Mouse (Mus musculus): Measurements from ENCODE around the gene Slc39a11.

Gene Slc39a11

DNA sequence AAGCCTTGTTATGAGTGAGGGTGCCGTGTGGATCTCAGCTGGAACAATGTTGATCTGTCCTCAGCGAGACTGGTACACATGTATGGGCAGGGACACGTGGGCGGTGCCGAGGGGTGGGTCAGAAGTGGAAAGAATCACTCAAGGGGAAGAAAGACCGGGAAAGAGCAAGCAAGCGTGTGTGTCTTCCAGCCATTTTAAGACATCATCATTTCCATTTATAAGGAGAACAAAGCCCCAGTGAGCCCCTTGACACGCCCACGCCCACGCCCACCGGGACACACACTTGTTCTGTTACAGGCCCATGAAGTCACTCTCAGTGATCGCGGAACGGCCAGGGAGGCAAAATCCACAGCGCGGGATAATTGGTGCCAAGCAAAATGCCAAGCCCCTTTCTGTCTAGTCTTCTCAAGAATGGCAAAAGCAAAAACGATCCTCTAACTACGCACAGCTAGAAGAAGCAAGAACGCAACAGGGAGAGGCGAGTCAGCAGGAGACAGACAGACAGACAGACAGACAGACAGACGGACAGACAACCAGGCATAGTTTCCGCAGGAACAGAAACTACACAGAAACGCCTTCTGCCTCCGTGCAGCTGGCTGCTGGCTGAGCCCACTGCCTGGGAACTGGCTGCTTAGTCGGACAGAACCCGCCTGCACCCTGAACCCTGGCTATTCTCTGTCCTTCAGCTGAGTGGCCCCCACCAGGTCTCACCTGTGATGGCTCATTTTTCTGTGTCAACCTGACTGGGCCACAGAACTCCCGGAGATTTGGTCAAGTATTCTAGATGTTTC lies 364.7 kb downstream of the Slc39a11 start:
- DNase-seq (ENCODE audit: low read depth), result no peak

DNA sequence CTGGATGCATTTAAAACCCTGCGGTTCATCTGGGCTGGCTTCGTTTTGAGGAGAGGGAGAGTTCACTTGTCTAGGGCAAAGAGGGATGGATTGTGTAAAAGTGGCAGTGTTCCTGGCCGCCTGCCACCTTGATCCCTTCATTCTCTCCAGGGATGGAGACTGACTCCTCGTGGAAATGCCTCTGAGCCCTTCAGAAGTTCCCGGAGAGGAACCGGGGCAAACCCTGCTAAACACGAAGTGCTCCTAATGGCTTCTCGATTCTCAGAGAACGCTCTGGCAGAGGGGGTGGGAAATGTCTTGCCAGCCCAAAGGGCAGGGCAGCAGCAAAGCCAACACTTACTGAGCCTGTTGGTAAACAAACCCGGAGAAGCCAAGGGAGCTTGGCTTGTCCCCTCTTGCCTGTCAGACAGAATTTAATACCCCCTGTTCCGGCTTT lies 366.5 kb downstream of the Slc39a11 start:
- no peak for DNase-seq (ENCODE audit: low read depth)

DNA sequence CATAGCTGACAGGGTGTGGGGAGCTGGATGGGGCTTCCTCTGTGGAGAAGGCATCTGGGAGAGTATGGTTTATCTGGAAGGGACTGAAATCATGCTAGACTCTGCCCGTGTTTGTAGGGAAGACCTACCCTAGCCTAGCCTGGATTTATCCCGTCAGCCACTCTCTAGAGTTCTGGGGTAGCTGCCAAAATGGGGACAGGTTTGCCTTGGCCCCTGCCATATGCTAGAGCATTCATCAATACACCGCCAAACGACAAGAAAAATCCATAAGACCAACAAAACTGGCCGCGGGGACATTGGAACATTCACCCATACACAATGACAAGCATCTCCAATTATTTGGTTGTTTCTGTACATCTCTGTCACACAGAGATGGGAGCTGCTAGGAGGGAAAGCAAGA lies 371.6 kb downstream of the Slc39a11 start:
- no peak for DNase-seq (ENCODE audit: low read depth)

DNA sequence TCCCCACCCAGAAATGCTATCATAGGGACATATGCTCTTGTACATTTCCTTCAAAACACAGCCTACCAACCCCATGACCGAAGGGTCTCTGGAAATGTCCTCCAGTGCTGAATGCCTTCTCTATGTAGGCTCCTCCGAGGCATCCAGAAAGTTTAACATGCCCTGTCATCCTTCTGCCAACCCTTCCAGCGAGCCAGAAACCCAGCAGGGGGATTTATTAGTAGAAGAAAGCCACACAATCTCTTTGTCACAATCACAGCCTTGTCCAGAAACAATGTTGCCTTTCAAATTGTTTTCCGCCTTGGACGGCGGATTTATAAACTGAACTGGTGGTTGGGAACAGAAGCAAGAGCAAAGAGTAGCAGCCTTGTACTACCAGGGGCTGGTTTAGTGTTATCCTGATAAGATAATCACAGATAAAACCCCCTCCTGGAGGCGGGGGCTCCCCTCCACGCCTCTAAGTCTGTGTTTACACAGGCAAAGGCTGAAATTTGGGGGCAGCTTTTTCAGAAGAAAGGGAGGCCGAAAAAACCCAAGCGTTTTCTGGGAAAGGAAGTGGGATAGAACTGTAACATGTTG lies 372.8 kb downstream of the Slc39a11 start:
- DNase-seq (ENCODE audit: low read depth), result no peak

DNA sequence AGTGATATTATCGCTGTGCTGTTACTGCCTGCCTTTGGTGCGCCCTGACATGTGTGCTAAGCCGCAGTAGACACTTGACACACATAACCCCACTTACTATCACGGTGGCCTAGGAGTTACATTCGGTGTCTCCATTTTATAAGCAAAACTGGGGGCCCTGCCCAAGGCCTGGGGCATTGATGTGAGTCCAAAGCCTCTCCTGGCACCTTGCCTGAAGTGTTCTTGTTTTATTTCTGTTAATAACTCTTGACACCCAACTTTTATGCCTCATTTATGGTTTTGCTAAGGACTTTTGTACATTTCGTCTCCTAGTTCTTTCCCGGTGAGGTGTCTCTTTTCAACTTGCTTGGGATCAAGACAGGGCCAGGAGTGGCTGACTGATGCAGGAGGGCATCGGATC lies 373.4 kb downstream of the Slc39a11 start:
- no peak for DNase-seq (ENCODE audit: low read depth)

DNA sequence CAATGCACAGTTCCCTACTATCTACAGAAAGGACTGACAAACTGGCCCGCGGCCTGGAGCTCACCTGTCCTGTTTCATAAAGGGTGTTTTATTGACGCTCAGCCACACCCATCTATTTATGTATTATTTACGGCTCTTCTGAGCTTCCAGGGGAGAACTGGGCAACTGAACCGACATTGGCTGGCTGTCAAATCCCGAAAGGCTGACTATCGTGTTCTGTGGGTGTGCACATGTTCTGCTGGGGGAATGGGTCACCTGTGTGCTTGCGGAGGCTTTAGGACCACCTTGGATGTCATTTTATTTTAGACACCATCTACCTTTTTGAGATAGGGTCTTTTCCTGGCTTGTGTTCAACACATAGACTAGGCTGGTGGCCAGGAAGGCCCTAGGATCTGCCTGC lies 375.8 kb downstream of the Slc39a11 start:
- no peak for DNase-seq (ENCODE audit: low read depth)

DNA sequence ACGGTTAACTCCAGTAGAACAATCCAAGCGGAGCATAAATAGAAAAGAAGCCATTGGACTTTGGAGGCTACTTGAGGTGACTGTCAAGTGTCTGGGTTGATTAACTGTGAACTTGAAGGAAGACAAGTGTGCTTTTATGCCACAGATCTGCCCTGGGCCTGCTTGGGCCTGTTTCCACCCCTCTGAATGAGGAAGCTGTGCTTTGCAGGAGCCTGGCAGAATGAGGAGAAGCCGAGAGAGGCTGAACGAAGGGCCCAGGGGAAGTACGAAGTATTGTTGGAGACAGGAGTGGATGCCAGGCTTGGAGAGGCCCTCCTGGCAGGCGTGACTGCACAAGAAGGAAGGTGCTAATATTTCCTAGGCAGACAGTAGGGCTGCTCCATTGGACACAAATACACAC lies 378.0 kb downstream of the Slc39a11 start:
- DNase-seq (ENCODE audit: low read depth), result no peak

DNA sequence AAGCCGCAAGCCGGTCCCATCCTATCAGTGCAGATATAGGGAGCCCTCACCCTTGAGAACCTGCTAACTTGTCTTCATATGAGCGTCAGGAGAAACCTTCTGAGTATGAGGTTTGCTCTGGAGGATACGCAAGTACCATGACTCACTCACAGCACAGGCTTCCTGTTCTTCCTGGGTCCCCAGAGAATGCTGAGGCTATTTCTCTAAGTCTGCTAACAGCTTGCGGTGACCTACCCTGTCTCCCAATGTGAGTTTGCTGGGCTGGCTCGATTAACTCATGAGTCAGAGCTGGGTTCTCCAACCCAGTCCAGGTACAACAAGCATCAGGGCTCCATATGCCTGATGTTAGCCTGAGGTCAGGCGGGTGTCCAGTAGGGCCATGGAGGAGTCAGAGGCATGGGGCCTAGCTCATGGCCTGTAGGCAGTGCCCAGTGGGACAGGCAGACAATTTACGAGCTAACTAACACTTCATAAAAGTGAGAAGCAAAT lies 381.0 kb downstream of the Slc39a11 start:
- no peak for DNase-seq (ENCODE audit: low read depth)

DNA sequence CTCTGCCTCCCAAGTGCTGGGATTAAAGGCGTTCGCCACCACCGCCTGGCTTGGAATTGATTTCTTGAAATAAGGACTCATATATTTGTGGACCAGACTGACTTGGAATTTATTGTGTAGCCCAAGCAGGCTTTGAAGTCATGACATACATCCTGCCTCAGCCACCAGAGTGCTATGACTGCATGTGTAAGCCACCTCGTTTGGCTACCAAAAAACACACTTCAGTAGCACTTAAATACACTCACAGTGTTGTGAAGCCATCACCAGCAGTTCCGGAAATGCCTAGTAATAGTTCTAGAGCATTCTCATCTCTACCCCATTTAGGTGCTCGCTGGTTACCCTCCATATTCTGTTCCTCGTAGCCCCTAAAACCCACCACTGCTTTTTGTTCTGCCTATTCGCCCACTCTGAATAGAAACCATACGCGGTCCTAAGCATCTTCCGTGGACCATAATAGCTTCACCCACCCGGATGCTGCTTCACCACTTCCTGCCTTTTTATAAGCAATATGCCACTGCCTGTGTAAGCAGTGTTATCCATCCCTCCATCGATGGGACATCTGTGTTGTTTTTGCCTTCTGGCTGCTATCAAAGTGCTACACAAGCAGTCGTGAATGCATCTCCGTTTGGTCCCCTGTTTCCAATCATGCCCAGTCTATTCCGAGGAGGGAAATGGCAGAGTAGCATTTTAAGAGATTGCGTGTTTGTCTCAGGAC lies 382.2 kb downstream of the Slc39a11 start:
- DNase-seq (ENCODE audit: low read depth), result no peak

DNA sequence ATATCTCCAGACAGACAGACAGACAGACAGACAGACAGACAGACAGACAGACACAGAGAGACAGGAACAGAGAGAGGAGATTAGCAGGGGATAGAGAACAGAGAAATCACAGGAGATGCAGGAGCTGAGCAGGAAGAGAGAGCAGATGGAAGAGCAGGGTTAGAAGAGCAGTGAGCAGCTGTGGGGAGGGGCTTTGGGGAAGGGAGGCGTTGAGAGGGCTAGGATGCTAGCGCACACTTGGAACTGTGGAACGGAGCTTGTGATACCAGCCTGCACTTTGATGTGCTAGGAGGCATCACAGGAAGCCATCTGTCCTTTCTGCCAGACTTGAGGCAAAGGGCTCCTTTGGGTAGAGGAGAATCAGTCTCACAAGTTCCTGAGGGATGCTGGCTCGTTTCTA lies 383.2 kb downstream of the Slc39a11 start:
- no peak for DNase-seq (ENCODE audit: low read depth)

DNA sequence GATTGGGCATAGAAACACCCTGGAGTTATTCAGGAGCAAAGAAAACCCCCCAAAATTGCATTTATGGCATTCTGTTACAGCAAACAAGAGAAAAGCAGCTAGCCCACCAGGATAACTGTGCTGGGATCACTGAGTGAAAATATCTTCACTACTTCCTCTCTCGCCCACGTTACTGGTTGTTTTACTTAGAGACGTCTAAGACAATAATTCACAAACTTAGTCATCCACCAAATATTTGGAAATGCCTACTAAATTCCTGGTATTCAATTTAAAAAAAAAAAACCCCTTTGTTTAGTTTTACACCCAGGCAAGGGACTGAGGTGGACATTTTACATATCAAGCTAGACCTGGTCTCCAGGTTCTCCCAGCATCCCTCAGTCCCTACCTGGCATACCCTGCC lies 384.3 kb downstream of the Slc39a11 start:
- DNase-seq (ENCODE audit: low read depth), result no peak

DNA sequence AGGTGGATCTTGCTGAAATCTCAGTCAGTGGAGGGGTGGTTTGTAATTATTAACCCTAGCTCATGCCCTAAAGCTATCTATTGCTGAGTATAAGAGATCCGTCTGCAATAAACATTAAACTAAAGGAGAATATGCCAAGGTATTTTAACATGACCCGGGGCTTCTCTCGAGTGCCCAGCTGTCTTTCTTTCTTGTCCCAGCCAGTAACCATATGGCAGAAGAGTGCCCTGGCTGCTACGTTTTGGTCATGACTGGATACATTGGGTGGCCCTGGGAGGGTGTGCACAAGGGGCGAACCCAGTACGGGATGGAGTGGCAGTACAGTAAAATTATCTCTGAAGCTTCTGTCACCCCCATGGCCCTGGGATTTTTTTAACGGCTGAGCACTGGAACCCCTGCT lies 385.9 kb downstream of the Slc39a11 start:
- DNase-seq (ENCODE audit: low read depth), result no peak

DNA sequence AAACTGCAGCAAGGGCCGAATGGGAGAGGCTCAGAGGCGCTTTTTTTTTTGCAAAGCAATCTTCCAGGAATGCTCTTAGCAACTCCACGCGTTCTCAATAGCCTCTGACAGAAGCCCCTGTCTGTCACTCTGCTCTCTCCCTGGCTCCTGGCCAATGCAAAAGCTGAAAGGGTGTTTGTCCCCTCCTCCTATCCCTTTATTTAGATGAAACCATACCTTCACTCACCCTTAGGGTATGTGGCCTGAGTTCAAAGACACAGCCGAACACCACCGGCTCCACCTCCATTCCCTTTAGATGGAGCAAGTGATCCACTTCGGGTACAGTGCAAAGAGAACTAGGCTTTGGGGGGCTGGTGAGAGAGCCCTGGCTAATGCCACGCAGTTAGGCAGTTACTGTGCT lies 387.8 kb downstream of the Slc39a11 start:
- no peak for DNase-seq (ENCODE audit: low read depth)

DNA sequence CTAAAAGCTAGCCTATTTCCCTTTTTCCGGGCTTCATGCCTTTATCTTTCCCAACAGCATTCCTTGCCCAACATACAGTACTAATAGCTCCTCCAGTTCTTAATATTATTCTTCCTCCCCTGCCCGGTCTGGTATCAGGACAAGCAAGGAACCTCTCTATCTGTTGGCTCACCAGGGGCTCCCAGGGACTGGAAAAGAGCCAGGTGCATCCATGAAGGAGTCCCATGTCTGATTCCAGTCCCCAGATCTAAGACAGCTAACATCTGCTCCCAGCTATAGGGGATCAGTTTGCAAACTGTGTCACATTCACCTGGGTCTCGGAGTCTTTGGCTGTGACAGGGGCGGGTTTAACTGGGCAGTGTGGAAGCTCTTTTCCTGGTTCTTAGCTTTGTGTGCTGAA lies 388.5 kb downstream of the Slc39a11 start:
- DNase-seq (ENCODE audit: low read depth), result no peak

DNA sequence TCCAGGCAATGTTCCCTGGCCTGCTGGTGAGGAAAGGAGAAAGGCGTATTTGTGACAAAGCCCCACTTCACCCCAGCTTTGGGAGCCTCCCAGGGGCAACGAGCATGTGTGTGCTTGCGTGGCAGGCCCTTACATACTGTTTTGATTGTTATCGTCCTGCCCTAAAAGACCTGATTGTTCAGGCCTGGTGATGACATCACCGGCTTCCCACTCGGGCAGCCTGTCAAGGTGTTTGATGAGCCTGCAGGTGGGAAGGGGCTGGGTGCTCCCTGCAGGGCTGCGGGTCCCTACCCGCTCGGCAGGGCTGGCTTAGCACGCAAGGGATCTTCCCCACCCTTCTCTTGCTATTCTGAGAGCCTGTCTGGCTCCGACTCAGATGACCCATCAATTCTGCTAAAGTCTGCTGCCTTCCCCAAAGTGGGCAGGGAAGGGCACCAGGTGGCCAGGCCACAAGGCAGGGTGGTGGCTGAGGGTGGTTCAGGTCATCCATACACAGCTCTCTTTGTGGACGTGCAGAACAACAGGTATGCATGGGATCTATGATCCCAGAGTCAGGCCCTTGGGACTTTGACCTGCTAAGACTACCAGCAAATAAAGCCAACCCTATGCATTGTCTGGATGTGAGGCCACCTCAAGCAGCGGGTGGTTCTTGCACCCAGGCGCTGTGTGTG lies 390.0 kb downstream of the Slc39a11 start:
- no peak for DNase-seq (ENCODE audit: low read depth)

DNA sequence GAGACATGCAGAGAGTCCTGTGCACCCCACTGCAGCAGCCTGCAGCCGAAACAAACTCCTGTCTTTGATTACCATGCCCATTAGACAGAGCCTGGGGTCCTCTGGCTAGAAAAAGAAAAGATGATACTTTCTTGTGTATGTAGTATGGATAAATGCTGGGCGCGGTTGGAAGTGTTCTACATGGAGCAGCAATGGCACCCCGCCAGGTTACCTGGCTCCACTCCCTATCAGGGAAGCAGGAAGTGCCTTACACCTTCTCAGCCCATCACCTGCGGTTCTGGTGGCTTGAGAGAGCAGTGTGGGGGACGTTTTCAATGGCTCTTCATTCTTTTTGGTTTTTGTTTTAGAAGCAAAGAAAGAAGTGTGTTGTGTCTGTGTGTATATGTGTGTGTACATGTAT lies 391.9 kb downstream of the Slc39a11 start:
- DNase-seq (ENCODE audit: low read depth), result no peak

DNA sequence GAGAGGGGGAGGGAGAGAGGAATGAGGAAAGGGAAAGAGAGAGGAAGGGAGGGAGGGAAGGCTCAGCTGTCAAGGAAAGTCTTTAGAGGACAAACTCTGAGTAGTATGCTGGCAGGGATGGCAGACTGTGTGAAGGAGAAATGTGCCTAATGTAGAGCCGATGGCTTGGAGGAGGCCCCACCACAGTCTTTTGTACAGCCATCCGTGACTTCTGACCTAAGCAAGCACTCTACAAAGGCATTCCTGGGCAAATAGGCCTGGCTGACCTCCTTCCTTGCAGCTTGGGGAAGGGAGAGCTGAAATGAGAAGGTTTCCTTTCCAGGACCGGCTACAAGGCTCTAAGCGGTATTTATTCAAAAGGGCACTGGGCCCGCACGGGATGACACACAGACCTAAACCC lies 395.2 kb downstream of the Slc39a11 start:
- DNase-seq (ENCODE audit: low read depth), result no peak

DNA sequence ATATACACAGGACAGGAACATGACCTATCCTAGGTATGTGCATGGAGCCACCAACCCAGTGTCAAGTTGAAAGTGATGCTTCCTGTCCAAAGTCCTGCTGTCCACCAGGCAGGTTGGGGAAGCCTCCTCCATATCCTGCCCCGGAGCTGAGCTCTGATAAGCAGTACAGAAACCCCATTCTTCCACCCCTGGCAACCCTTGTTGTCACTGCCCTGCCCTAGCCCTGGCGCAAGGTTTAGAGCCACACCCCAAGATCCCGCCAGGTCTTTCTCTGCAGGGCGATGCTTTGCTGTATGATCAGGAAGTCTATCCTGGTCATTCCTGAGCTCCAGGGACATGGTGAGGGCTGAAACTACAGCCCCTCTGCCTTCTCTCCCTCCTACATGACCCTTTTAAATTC lies 396.7 kb downstream of the Slc39a11 start:
- DNase-seq (ENCODE audit: low read depth), result no peak

DNA sequence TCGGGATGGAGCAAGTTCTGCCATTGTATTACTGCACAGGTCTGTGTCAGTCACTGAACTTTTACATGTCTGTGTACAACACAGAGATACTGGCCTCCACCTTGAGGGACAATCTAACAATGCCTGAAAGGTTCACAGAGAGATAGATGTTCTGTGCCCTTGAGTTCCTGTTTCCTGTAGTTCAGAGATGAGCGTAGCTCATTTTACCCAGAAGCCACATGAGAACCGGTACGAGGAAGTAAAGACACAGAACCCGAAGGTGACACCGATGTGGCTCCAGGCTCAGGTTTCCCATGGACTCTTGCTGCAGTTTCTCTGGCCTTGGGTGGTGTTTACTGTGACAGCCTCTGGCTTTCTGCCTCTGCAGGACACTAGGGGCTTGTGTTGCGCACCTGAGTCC lies 398.7 kb downstream of the Slc39a11 start:
- no peak for DNase-seq (ENCODE audit: low read depth)

DNA sequence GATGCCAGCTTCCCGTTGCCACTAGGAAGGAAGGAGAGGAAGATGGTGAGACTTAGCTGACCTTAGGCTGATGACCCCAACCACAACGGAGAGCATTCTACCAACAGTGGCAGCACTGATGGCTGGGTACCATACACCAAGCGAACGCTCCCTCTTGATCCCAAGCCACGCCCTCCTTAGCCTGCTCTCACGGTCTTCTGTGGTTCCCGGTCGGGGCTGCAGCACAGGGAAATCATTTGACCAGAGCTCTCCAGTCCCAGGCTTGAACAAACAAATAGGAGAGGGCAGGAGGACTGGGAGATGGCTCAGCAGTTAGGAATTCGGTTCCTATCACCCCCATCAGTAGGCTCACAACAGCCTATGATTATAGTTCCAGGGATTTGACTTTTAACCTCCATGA lies 403.4 kb downstream of the Slc39a11 start:
- no peak for DNase-seq (ENCODE audit: low read depth)

DNA sequence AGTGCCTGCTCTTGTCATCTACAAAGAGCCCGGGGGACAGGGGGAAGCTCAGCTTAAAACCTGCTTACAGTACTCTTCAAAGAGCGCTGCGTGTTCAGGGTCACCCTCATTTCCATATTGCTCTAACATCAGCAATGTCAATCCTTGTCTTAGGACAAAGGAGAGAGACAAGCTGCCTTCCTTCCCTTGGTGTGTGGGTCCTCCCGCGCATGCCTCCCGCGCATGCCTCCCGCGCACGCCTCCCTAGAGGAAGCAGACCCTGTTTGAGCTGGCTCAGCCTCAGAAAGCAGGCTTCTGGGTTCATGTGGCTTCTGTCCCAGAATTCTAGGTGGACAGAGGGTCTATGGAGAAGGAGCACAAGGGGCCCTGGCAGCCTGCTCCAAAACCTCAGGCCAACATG lies 404.2 kb downstream of the Slc39a11 start:
- no peak for DNase-seq (ENCODE audit: low read depth)

DNA sequence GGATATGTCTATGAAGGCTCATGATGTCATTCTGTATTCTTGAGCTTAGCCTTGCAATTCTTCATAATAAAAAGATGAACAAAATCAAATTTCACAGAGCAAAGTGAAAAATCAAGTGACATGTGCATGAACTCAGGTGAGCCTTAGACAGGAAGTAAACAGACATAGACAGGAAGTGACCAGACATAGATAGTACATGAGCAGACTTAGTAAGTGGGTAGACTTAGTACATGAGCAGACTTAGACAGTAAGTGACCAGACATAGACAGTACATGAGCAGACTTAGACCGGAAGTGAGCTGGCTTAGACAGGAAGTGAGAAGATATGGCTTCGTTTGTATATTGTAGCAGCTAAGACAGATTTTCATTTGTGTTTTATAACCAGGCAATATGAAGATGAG lies 415.4 kb downstream of the Slc39a11 start:
- DNase-seq (ENCODE audit: low read depth), result no peak

DNA sequence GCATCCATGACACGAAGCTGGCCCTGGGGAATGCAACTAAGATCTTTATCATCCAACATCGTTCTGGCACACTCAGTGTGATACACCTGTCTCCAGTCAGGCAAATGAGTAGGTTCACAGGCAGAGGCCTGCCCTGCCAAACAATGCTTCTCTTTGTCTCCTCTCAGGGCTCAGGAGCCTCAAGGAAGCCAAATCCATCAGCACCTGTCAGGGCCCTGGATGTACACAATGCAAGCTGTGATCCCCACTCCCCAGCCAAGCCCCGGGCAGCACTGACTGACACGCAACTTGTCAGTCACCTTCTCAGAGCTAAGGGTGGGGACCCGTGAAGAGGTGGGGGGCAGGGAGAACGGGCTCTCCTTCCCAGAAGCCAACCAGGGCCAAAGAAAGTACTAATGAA lies 417.8 kb downstream of the Slc39a11 start:
- DNase-seq (ENCODE audit: low read depth), result no peak
